Mouse (Mus musculus): ENCODE measurements around the gene Lpar5.

DNA sequence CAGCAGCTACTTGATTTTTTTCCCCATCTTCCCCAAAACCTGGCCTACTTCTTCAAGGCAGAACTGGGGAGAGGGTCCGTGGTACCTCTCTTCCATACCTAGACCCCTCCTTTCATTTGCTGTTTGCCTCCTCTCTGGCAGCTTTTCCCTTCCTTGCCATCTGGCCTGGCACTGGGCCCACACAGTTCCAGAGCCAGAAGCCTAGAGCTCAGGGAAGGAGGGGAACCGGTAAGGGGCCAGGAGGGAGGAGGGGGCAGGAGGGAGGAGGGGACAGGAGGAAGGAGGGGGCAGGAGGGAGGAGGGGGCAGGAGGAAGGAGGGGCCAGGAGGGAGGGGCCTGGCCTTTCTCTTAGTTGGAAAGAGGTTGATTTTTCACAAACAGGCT lies 4.2 kb downstream of the Lpar5 start:
- no peak for TF ChIP-seq GATA1 (IDR thresholded peaks at IDR 0.05; ENCODE audit: borderline replicate concordance, low read length)
- no peak for TF ChIP-seq FLI1 (IDR thresholded peaks at IDR 0.05; ENCODE audit: low read length)
